Mouse (Mus musculus) B cell, adult 2 months (primary cell): ENCODE results near the gene Kcnk1.

Experiments
- DNase-seq, 2 experiments: peaks; one replicate each; pipeline ENCODE4 v3.0.0; 2022

The Kcnk1 gene

GRCm38 (mm10) chr8:125996980-125997379 lies 2.0 kb downstream of the Kcnk1 start:
- no peak for DNase-seq

- DNase-seq, result no peak
Observed at GRCm38 (mm10) chr8:125997550-125997949, 2.6 kb downstream of the Kcnk1 start.

DNA sequence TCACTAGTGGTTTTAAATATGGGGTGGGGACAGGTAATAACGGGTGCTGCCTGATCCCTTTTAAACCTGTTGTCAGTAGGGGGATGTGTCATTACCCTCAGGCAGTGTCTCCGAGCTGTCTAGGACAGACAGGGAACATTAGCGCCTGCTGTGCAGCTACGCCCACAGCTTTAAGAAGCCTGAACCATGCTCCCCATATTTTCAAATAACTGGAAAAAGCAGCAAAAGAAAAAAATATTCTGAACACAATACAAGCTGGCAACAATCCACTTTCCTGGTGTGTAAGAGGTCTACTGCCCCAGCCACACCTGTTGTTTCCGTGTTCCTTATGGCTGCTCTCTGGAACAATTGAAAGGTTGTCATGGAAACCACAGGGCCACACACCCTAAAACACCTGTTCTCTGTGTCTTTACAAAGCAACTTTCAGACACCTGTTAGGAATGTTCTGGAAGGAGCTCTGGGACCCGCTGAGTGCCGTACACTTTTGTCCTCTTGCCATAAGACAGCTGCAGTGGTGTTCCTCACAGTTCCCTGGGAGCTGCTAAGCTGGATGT lies 4.9 kb downstream of the Kcnk1 start:
- DNase-seq, result no peak

DNA sequence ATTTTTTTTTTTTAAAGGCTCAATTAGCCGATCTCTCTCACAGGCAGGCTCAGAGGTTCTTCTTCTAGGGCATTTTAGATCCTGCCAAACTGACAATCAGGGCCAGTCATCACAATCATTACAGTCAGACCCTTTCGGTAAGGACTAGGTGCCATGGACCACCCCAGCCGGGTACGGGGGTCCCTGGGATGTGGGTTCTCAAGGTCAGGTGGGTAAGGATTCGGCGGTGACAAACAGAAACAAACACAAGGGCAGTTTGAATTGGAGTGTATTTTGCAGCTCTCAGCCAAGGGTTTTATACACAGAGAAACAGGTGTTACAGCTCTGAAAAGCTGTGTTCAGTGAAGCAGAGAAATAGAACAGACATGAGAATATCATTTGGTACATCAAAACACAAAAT lies 8.6 kb downstream of the Kcnk1 start:
- DNase-seq, result no peak

GRCm38 (mm10) chr8:126004953-126005352 lies 10.0 kb downstream of the Kcnk1 start:
- no peak for DNase-seq

DNA sequence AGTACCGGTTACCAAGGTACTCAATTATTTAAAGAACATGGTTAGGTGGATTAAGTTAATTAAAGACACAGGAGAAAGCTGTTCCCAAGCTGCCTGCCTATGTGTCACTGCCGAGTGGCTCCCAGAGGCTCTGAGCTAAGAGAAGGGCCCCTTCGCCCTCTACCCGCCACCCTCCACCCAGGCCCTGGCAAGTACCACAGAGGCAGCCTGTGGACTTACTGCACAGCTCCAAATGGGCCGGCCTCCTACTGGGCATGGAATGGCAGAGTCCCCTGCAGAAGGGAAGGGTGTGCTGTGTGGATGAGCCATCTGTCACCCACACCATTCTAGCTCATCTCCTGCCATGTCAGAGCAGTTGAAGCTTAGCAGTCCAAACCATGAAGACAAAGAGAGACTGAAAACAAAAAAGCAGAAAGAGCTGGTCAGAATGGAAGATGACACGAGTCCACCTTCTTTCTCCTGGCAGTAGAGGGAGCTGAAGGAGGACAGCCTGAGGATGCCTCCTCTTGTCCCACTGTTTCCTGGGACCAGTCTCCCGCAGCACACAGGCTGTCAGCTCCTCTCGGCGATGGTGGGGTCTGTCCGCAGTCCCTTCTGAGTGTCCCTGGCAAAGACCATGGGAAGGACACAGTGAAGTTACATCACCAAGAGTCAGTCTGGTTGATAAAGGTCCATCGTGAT lies 11.5 kb downstream of the Kcnk1 start:
- no peak for DNase-seq

DNA sequence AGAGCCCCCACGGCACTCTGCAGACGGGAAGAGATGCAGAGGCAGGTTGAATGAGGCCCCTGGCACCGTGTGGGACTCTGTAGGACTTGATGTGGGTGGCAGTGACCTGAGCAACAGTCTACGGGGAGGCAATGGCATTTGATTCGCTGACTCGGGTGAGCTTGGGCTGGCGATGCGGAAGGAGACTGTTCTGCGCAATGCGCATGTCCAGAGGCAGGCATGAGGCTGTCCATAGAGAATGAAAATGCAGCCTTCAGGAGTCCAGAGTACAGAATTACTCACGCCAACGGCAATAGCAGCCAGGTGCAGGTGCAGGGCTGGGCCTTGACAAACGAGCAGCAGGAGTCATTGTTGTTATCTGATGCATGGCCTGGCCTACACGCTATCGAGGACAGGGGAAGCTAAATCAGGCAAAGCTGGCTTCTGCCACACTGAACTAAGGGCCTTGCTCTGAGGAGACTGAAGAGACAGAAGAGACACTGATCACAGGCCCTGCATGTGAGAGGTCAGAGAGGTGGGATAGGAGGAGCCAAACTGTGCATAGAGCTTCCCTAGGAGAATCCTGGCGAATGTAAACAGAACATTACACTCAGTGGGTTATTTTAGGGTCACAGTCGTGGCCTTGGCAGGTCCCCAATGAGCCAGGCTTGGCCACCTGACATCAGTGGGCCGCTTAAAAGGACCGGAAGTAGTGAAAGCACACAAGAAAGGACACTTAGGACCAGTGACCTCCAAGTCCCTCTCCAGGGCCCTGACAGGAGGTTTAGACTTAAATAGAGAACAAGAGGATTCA lies 12.8 kb downstream of the Kcnk1 start:
- no peak for DNase-seq

- no peak for DNase-seq
Observed at GRCm38 (mm10) chr8:126008945-126009344, 14.0 kb downstream of the Kcnk1 start.

GRCm38 (mm10) chr8:126010900-126011299 lies 15.9 kb downstream of the Kcnk1 start:
- DNase-seq, result no peak

GRCm38 (mm10) chr8:126012334-126012733 lies 17.4 kb downstream of the Kcnk1 start:
- DNase-seq, result no peak

GRCm38 (mm10) chr8:126013646-126014045 lies 18.7 kb downstream of the Kcnk1 start:
- no peak for DNase-seq

- DNase-seq, result no peak
Observed at GRCm38 (mm10) chr8:126021932-126022331, 27.0 kb downstream of the Kcnk1 start.

DNA sequence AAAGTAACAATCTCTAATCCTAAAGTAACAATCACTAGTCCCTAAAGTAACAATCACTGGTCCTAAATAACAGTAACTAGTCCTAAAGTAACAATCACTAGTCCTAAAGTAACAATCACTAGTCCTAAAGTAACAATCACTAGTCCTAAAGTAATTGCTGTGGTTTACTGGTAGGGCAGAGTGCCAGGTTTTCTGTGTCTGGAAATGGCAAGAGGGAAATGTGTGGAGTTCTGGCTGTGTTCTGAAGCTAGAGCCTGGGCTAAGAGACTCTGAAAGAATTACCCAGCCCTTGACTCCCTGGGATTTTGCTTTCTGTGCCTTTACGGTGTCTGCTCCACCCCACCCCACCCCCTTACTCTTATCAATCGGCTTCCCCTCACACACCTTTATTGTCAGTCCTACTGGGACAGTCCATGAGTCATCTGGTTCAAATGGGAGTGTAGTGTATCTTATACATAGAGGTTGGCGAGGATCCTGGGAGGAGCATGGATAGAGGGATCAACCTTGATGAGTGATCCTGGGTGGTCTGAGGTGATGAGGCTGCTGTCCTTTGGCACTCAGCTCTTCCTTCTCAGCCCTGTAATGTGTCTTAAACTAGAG lies 28.8 kb downstream of the Kcnk1 start:
- no peak for DNase-seq

DNA sequence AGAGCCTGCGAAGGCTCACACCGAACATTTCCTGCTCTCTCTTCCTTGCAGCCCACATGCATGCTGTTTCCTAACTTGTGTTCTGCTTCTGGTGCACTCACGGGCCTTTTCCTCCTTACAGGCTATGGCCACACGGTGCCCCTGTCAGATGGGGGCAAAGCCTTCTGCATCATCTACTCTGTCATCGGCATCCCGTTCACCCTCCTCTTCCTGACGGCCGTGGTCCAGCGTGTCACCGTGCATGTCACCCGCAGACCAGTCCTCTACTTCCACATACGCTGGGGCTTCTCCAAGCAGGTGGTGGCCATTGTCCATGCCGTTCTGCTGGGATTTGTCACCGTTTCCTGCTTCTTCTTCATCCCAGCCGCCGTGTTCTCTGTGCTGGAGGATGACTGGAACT lies 29.9 kb downstream of the Kcnk1 start:
- DNase-seq, result no peak

- no peak for DNase-seq
Observed at GRCm38 (mm10) chr8:126026121-126026520, 31.2 kb downstream of the Kcnk1 start.

DNA sequence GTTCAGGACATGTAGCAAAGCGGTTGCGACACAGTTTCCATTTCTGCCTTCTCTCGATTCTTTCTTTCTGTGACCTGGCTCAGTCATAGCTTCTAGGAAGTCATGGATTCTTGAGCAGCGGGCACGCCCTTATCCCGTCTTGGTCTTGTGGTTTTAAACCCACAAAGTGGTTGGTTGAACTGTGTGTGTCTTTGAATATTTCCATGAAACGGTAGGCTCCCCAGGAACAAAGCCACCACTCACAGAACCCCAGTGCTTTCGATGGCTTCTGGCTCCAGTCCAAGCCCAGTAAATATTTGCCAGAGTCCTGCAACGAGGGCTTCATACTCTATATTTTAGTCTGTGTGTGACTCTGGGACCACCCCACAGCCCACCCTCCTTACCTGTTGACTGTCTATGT lies 31.6 kb downstream of the Kcnk1 start:
- DNase-seq, result no peak

GRCm38 (mm10) chr8:126027486-126027885 lies 32.5 kb downstream of the Kcnk1 start:
- DNase-seq, result no peak

DNA sequence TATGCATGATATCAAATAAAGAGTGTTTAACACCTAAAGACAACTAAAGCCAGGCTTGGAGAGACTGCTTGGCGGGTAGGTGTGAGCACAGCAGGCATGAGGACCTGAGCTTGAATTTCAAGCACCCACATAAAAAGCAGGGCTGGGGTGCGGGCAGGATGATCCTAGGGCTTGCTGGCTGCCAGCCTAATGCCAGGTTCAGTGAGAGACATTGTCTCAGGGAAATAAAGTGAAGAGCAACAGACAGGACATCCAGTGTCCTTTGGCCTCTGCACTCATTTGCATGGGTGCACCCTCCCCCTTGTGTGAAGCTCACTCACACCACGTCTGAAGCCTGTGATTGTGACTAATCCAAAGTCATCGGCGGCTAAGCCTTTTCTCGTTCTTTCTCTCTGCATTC lies 34.0 kb downstream of the Kcnk1 start:
- DNase-seq, result no peak

DNA sequence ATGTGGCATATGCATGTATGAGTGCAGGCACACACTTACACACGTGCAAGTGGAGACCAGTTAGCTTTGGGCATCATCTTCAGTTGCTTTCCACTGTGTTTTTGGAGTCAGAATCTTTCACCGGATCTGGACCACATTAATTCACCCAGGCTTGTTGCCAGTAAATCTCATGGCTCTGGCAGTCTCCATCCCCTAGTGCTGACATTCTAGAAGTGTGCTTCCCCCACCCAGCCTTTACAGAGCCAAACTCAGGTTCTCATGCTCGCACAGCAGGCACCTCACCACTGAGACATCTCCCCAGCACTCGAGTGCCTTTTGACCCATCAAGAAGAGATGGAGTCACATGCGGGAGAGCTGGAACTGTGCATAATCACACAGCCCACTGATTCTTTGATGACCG lies 37.8 kb downstream of the Kcnk1 start:
- DNase-seq, result no peak

DNA sequence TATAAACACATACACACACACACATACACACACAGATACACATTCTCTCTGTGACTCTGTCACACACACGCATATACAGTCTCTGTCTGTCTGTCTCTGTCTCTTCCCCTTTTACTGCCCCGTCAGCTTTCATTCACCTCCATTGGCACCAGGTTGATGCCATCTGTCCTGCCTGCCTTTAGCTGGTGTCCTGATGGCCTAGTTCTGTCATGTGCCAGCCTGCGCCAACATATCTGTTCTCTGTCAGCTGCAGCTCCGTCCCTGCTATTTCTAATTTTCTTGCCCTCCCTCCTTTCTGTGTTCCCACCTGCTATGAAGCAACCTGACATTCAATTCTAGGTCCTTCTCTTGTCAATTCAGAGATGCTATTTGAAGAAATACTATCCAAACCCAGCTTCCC lies 40.1 kb downstream of the Kcnk1 start:
- DNase-seq, result no peak

- DNase-seq, result no peak
Observed at GRCm38 (mm10) chr8:126036340-126036739, 41.4 kb downstream of the Kcnk1 start.

DNA sequence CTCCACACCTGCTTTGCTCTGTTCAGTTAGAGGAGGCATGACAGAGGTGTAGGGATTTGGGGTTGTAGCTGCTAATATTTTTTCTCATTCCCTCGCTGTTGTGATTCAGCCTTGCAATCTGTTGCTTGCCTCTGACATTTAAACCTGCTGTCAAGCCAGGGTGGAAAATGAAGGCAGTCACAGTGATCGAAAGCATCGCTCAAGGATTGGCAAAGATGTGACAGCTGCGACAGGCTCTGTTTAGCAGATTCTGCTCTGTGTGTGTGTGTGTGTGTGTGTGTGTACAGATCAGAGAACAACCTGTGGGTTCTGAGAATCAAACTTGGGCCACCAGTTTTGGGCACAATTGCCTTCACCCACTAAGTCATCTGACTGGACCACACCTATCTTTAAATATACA lies 50.8 kb downstream of the Kcnk1 start:
- no peak for DNase-seq

GRCm38 (mm10) chr8:126053911-126054310 lies 58.9 kb downstream of the Kcnk1 start:
- no peak for DNase-seq

DNA sequence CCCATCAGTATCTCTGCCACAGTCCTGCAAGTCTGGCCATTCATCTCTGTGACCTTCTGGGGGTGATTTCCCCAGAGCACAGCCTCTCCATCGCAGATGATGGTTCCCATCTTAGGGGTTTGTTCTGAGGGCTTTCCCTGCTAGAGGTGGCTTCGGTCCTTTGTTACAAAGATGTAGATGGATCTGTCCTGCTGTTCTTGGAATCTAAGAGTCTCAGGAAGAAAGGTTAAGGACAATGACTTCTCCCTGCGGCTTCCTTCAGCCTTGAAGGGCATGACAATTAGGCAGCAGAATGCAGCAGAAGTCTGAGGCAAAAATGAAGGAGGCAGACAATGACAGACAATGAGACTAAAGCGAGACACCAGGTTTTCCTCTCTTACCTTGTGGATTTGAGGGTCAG lies 63.9 kb downstream of the Kcnk1 start:
- DNase-seq, result no peak
